13 mouse cellular contexts compared by ENCODE assay signal in the genomic region with DNA sequence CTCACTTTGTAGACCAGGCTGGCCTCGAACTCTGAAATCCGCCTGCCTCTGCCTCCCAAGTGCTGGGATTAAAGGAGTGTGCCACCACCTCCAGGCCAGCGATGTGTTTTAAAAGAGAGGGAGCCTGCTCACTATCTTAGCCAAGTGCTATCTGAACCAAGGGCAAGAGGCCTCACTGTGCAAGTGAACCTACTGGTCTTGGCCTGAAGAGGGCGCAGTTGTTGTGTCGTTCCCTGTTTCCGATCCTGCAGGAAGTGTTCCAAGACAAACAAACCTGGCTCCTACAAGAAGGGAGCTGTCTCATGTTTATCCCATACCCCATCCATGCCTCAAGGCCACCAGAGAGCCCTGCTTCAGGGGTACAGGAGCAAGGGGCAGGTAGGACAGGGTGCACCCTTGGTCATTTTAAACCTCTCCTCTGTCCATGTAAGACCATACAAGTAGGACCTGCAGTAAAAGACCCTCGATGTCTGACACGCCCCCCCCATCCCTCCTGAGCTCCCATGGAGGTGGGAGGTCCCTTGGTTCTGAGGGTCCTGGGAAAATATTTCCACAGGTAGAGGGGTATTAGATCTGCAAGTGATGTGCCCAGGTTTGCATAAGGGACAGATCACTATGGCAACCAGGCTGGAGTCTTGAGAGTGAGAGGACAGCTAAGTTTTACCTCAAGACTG. TPM values are rescaled to one million over a fixed set of nuclear protein-coding genes. Genes with fewer than 3 reads are reported as not detected.
DNase-seq lines count a peak whose midpoint lies in the region; ATAC-seq and TF ChIP-seq lines count a peak whose summit lies in the region.
"Not testable (repeated sequence)": the region's sequence is repeated elsewhere in the genome, so short reads cannot be mapped to it uniquely, and the experiment has no call there.
"Had no signal": no experiment of that assay in that cellular context is flagged by ENCODE, and none has a peak within 500 bp of the region (broad histone marks: within the 10 kb centered on the region; RNA-seq: fewer than 3 reads in every experiment).

No protein-coding gene starts in this region.

- not testable (repeated sequence) for H3K27ac ChIP-seq in lung, embryonic 14.5 days (ENCODE audit: low read depth)

- WGBS in lung, embryonic 14.5 days, result 82% methylated on average over 2 of the region's 8 CpGs

- peak; percentile 33 for DNase-seq in adrenal gland, postnatal 10 days
- DNase-seq in kidney, postnatal 14 days, result peak; percentile 34
- DNase-seq in lung, embryonic 14.5 days, result peak; percentile 0
- DNase-seq in right cerebral cortex, postnatal 14 days, result peak; percentile 19
- DNase-seq in thymus, postnatal 25 days, result peak; percentile 16

- not testable (repeated sequence) for H3K9ac ChIP-seq in lung, embryonic 14.5 days

- ATAC-seq in common myeloid progenitor, adult 5-6 weeks (replicated peaks; ENCODE audit: low read depth, poor library complexity, severe bottlenecking), result peak; percentile 81
- ATAC-seq in granulocyte monocyte progenitor cell, adult 5-6 weeks (replicated peaks; ENCODE audit: poor library complexity, severe bottlenecking), result peak; percentile 73
- not testable (repeated sequence) for ATAC-seq in lung, embryonic 14.5 days (ENCODE audit: insufficient read depth)

- not testable (repeated sequence) for H3K4me1 ChIP-seq in lung, embryonic 14.5 days (ENCODE audit: insufficient read depth)

- not testable (repeated sequence) for TF ChIP-seq CTCF in lung, embryonic 14.5 days (IDR thresholded peaks at IDR 0.05; ENCODE audit: low read depth)

- not testable (repeated sequence) for H3K36me3 ChIP-seq in lung, embryonic 14.5 days (ENCODE audit: insufficient read depth)

- not testable (repeated sequence) for H3K27me3 ChIP-seq in lung, embryonic 14.5 days (ENCODE audit: insufficient read depth, low read length)

- not testable (repeated sequence) for H3K9me3 ChIP-seq in lung, embryonic 14.5 days (ENCODE audit: low read depth, low read length)

- not testable (repeated sequence) for H3K4me2 ChIP-seq in lung, embryonic 14.5 days

- H3K4me3 ChIP-seq in lung, embryonic 14.5 days (ENCODE audit: low read depth, low read length), result not testable (repeated sequence)

RNA-seq across cellular contexts. Expression of a gene that starts 24.2 kb away (rescaled TPM):
- under 1 TPM in 1 of 2 experiments, not detected in 1; 0.36 TPM for total RNA-seq in adrenal gland, postnatal 10 days (2021)
- not detected in 2 replicates for total RNA-seq in common myeloid progenitor, adult 5-6 weeks (2017)
- not detected in 2 replicates for total RNA-seq in granulocyte monocyte progenitor cell, adult 5-6 weeks (2014; fragmentation: Nextera tagmentation)
- total RNA-seq in granulocyte monocyte progenitor cell, adult 5-6 weeks (2017), result not detected in 2 replicates
- polyA plus RNA-seq in lung, embryonic 14.5 days (2014; fragmentation: Nextera tagmentation; extraction: Ambion mirVana), result 0.23 TPM in 1 of 2 replicates, not detected in the other
- polyA plus RNA-seq: embryonic facial prominence, embryonic 15.5 days; forebrain, postnatal 0 days; heart, embryonic 13.5 days; hindbrain, embryonic 15.5 days; kidney, embryonic 16.5 days; liver, embryonic 14.5 days had no signal
